Mouse (Mus musculus) cortical plate, adult 2 months (tissue): ENCODE results near the gene Vbp1.

ENCODE experiments used
- CTCF ChIP-seq: fragments of 200-500 bp; IDR thresholded peaks from 2 replicates; pipeline ENCODE4 v1.5.1; 2011; ENCODE audit warnings: mild to moderate bottlenecking, control low read depth, low read length; ENCODE audit not compliant: insufficient read depth; ENCODE audit errors: extremely low read depth
- POLR2A ChIP-seq: fragments of 200-500 bp; IDR thresholded peaks from 2 replicates; pipeline ENCODE4 v1.6.1; 2011; ENCODE audit warnings: mild to moderate bottlenecking, low read length, control low read depth; ENCODE audit not compliant: insufficient read depth; ENCODE audit errors: extremely low read depth

- TF ChIP-seq CTCF (no peak), POLR2A (no peak)
Measured at GRCm38 (mm10) chrX:75489886-75490285, 24.2 kb upstream of the Vbp1 start.
